In genomic region chr5:29132261-29132660, GRCm38 (mm10) we compare ENCODE assay signal across 13 mouse cellular contexts.
DNase-seq lines count a peak whose midpoint lies in the region; ATAC-seq and TF ChIP-seq lines count a peak whose summit lies in the region.
"Had no signal": no experiment of that assay in that cellular context is flagged by ENCODE, and none has a peak within 500 bp of the region (broad histone marks: within the 10 kb centered on the region; RNA-seq: fewer than 3 reads in every experiment).

No protein-coding gene starts in this region.

- DNase-seq in adrenal gland, postnatal 10 days = peak; percentile 15
- no peak for DNase-seq in adrenal gland, postnatal 25 days
- peak; percentile 51 for DNase-seq in midbrain, embryonic 10.5 days (ENCODE audit: low spot score)
- DNase-seq in midbrain, postnatal 0 days (ENCODE audit: low spot score) = no peak
- peak; percentile 10 for DNase-seq in naive thymus-derived CD4-positive, alpha-beta T cell, adult 2 months (ENCODE audit: low read depth)
- no peak for DNase-seq in adrenal gland, postnatal 14 days
- no peak for DNase-seq in gastrocnemius, postnatal 10 days
- DNase-seq: adrenal gland, adult 2 months; liver, embryonic 13.5 days had no signal

- H3K4me2 ChIP-seq in midbrain, postnatal 0 days (ENCODE audit: low read depth, low read length, poor library complexity, severe bottlenecking) = no peak overlapping the region
- H3K4me2 ChIP-seq: heart, embryonic 12.5 days; hindbrain, embryonic 15.5 days; liver, embryonic 13.5 days; midbrain, embryonic 15.5 days had no signal

- H3K27me3 ChIP-seq in midbrain, embryonic 10.5 days (ENCODE audit: low read depth, poor library complexity, severe bottlenecking) = no peaks in the 10 kb centered on the region
- H3K27me3 ChIP-seq in midbrain, postnatal 0 days (ENCODE audit: insufficient read depth, low read length) = no peaks in the 10 kb centered on the region
- H3K27me3 ChIP-seq: heart, embryonic 12.5 days; hindbrain, embryonic 15.5 days; liver, embryonic 13.5 days; midbrain, embryonic 15.5 days had no signal

- no peaks in the 10 kb centered on the region for H3K36me3 ChIP-seq in midbrain, embryonic 10.5 days
- no peaks in the 10 kb centered on the region for H3K36me3 ChIP-seq in midbrain, postnatal 0 days (ENCODE audit: insufficient read depth, low read length)
- H3K36me3 ChIP-seq: heart, embryonic 12.5 days; hindbrain, embryonic 15.5 days; liver, embryonic 13.5 days; midbrain, embryonic 15.5 days had no signal

- H3K27ac ChIP-seq in midbrain, embryonic 10.5 days (replicated peaks) = no peak overlapping the region
- H3K27ac ChIP-seq in midbrain, postnatal 0 days (ENCODE audit: low read depth, low read length) = no peak overlapping the region
- H3K27ac ChIP-seq: hindbrain, embryonic 15.5 days; liver, embryonic 13.5 days; midbrain, embryonic 15.5 days had no signal

- no peaks in the 10 kb centered on the region for H3K9me3 ChIP-seq in midbrain, embryonic 10.5 days (replicated peaks)
- H3K9me3 ChIP-seq in midbrain, postnatal 0 days (ENCODE audit: low read length) = no peaks in the 10 kb centered on the region
- H3K9me3 ChIP-seq: heart, embryonic 12.5 days; hindbrain, embryonic 15.5 days; liver, embryonic 13.5 days; midbrain, embryonic 15.5 days had no signal

- H3K9ac ChIP-seq in midbrain, postnatal 0 days (replicated peaks; ENCODE audit: low read length, poor library complexity, severe bottlenecking) = no peak overlapping the region
- H3K9ac ChIP-seq: heart, embryonic 12.5 days; hindbrain, embryonic 15.5 days; liver, embryonic 13.5 days; midbrain, embryonic 15.5 days had no signal

- peaks cover 18% of the 10 kb centered on the region for H3K4me1 ChIP-seq in midbrain, embryonic 10.5 days
- no peaks in the 10 kb centered on the region for H3K4me1 ChIP-seq in midbrain, postnatal 0 days (ENCODE audit: insufficient read depth, low read length)
- H3K4me1 ChIP-seq: heart, embryonic 12.5 days; hindbrain, embryonic 15.5 days; liver, embryonic 13.5 days; midbrain, embryonic 15.5 days had no signal

- no peak for ATAC-seq in midbrain, postnatal 0 days (ENCODE audit: low FRiP score)
- ATAC-seq in inflammation-experienced regulatory T-cells, adult 6 months = peak; percentile 14
- ATAC-seq: midbrain, embryonic 15.5 days had no signal

- WGBS in midbrain, embryonic 10.5 days = 12% methylated on average over 3 of the region's 3 CpGs
- 8% methylated on average over 3 of the region's 3 CpGs for WGBS in midbrain, postnatal 0 days

- TF ChIP-seq CTCF in midbrain, postnatal 0 days (IDR thresholded peaks at IDR 0.05) = no peak

- no peak overlapping the region for H3K4me3 ChIP-seq in midbrain, embryonic 10.5 days
- H3K4me3 ChIP-seq in midbrain, postnatal 0 days (ENCODE audit: low read depth, low read length) = no peak overlapping the region
- H3K4me3 ChIP-seq: heart, embryonic 12.5 days; hindbrain, embryonic 15.5 days; liver, embryonic 13.5 days; midbrain, embryonic 15.5 days had no signal

Comparison
In these comparisons a context has a peak if more than half of its experiments do, and no peak if none do; other contexts are left out.
1. DNase-seq: peak in adrenal gland, postnatal 10 days (single experiment), midbrain, embryonic 10.5 days (single experiment) and naive thymus-derived CD4-positive, alpha-beta T cell, adult 2 months (single experiment); none in adrenal gland, postnatal 25 days (single experiment), midbrain, postnatal 0 days (single experiment), adrenal gland, postnatal 14 days (single experiment) and gastrocnemius, postnatal 10 days (single experiment).